Mouse (Mus musculus): ENCODE measurements around the gene Tbxas1.

- TF ChIP-seq CTCF (IDR thresholded peaks at IDR 0.05; ENCODE audit: borderline replicate concordance, insufficient read depth, low read depth, low read length) (no peak), POLR2A (IDR thresholded peaks at IDR 0.05; ENCODE audit: borderline replicate concordance, insufficient read depth, low read length) (no peak)
These were observed 74.5 kb downstream of the Tbxas1 start for GRCm38 (mm10) chr6:38949683-38950161.

Data from cerebellum, adult 2 months (tissue).